Mouse (Mus musculus) brain, embryonic 14.5 days (tissue): ENCODE measurements around the gene Olfr1337.

Experiments used
- CTCF ChIP-seq: fragments of 200-500 bp; IDR thresholded peaks from 2 replicates; pipeline ENCODE4 v1.5.1; 2012; ENCODE audit warnings: inconsistent platforms, mild to moderate bottlenecking, moderate library complexity, borderline replicate concordance; ENCODE audit not compliant: insufficient read depth, insufficient read length; ENCODE audit errors: extremely low read depth
- POLR2A ChIP-seq: fragments of 200-500 bp; IDR thresholded peaks from 2 replicates; pipeline ENCODE4 v1.6.1; 2012; ENCODE audit warnings: mild to moderate bottlenecking, inconsistent platforms, borderline replicate concordance; ENCODE audit not compliant: poor library complexity, insufficient read depth, insufficient read length, severe bottlenecking; ENCODE audit errors: extremely low read depth

- TF ChIP-seq CTCF = no peak
- no peak for TF ChIP-seq POLR2A
Measured at GRCm38 (mm10) chr4:118809844-118810243, 27.5 kb upstream of the Olfr1337 start, which contains the start of gene Olfr1335.
